Mouse (Mus musculus) G1E-ER4 (cell line): ENCODE results near the gene Mreg. TPM values are rescaled to one million over a fixed set of nuclear protein-coding genes. Genes with fewer than 3 reads are reported as not detected.

Experiments used
- GATA1 ChIP-seq: IDR thresholded peaks from one replicate; pipeline ENCODE4 v1.8.0; 2012; ENCODE audit warnings: low read length, inconsistent platforms
- polyA plus RNA-seq: library from polyadenylated mRNA; stranded (reverse); fragments of >175 nt; gene quantifications from 2 replicates; pipeline ENCODE4 v1.2.3, GENCODE M21; 2012

The Mreg gene
- polyA plus RNA-seq, 1 experiment, result not detected

- no peak for TF ChIP-seq GATA1
These were observed 16.9 kb upstream of the Mreg start for GRCm38 (mm10) chr1:72228974-72229373.

GRCm38 (mm10) chr1:72227546-72227945 lies 15.4 kb upstream of the Mreg start:
- TF ChIP-seq GATA1, result no peak

- no peak for TF ChIP-seq GATA1
These were observed 14.9 kb upstream of the Mreg start for GRCm38 (mm10) chr1:72226887-72227481.

- peak; percentile 55 for TF ChIP-seq GATA1
These were observed 14.2 kb upstream of the Mreg start for GRCm38 (mm10) chr1:72226172-72226886.

GRCm38 (mm10) chr1:72225054-72225718 lies 13.1 kb upstream of the Mreg start:
- no peak for TF ChIP-seq GATA1

GRCm38 (mm10) chr1:72220008-72220407 lies 7.9 kb upstream of the Mreg start:
- TF ChIP-seq GATA1, result no peak

GRCm38 (mm10) chr1:72219116-72219515 lies 7.0 kb upstream of the Mreg start:
- TF ChIP-seq GATA1, result no peak

- no peak for TF ChIP-seq GATA1
These were observed 6.5 kb upstream of the Mreg start for GRCm38 (mm10) chr1:72218626-72219025.

- TF ChIP-seq GATA1, result no peak
These were observed 4.7 kb upstream of the Mreg start for GRCm38 (mm10) chr1:72216761-72217160.

GRCm38 (mm10) chr1:72215174-72215573 lies 3.1 kb upstream of the Mreg start:
- TF ChIP-seq GATA1, result no peak

GRCm38 (mm10) chr1:72214470-72214961 lies 2.4 kb upstream of the Mreg start:
- no peak for TF ChIP-seq GATA1

GRCm38 (mm10) chr1:72213954-72214353 lies 1.8 kb upstream of the Mreg start:
- no peak for TF ChIP-seq GATA1

GRCm38 (mm10) chr1:72210803-72211679 lies 1.1 kb downstream of the Mreg start:
- no peak for TF ChIP-seq GATA1

- no peak for TF ChIP-seq GATA1
These were observed 4.0 kb downstream of the Mreg start for GRCm38 (mm10) chr1:72208095-72208494.

GRCm38 (mm10) chr1:72205113-72205512 lies 7.0 kb downstream of the Mreg start:
- no peak for TF ChIP-seq GATA1
